Mouse (Mus musculus) kidney, adult 2 months (tissue): ENCODE measurements around the gene Gm17662.

ENCODE experiments used
- CTCF ChIP-seq: fragments of 200-500 bp; conservative IDR thresholded peaks from 2 replicates; pipeline ENCODE4 v1.5.1; 2011; ENCODE audit warnings: low read depth, mild to moderate bottlenecking, control low read depth, low read length, moderate library complexity, mixed read lengths; ENCODE audit not compliant: insufficient read depth, insufficient read length
- POLR2A ChIP-seq: fragments of 200-500 bp; IDR thresholded peaks from one replicate; pipeline ENCODE4 v1.6.1; 2011; ENCODE audit warnings: low read depth, low read length, control low read depth

- TF ChIP-seq CTCF (no peak), POLR2A (no peak)
Observed at GRCm38 (mm10) chr4:104857029-104857428, at the start of gene Gm17662.
